Mouse (Mus musculus): ENCODE results near the gene Aup1. TPM values are rescaled to one million over a fixed set of nuclear protein-coding genes. Genes with fewer than 3 reads are reported as not detected.

Gene Aup1
- polyA plus RNA-seq, 1 experiment from 2014 or later = 148 TPM

GRCm38 (mm10) chr6:83014482-83015466 is 39.5 kb upstream of the Aup1 start:
- Histone ChIP-seq H3K27me3 (ENCODE audit: control insufficient read depth, insufficient read depth, low read length) (no peaks in the 10 kb centered on the region), H3K4me3 (ENCODE audit: low read length) (no peak overlapping the region), H3K4me1 (ENCODE audit: control insufficient read depth, insufficient read depth, low read length) (no peaks in the 10 kb centered on the region; the same call in none of the 2 replicates), H3K27ac (ENCODE audit: low read length) (no peak overlapping the region), H3K4me2 (ENCODE audit: low read depth, low read length) (no peak overlapping the region), H3K9me3 (replicated peaks; ENCODE audit: control insufficient read depth, low read length) (no peaks in the 10 kb centered on the region; the same call in 1 of the 2 replicates), H3K36me3 (ENCODE audit: control insufficient read depth, insufficient read depth) (no peaks in the 10 kb centered on the region), H3K9ac (ENCODE audit: low read length) (no peak overlapping the region)
- ATAC-seq (replicated peaks; ENCODE audit: extremely low read depth, insufficient read depth, low FRiP score) = no peak
- 47% methylated on average over 12 of the region's 12 CpGs for WGBS

- 76% methylated on average over 2 of the region's 2 CpGs for WGBS
- no peak overlapping the region for H3K9ac ChIP-seq (ENCODE audit: low read length)
- H3K36me3 ChIP-seq (ENCODE audit: control insufficient read depth, insufficient read depth) = no peaks in the 10 kb centered on the region
- no peaks in the 10 kb centered on the region; the same call in 1 of the 2 replicates for H3K9me3 ChIP-seq (replicated peaks; ENCODE audit: control insufficient read depth, low read length)
- H3K4me2 ChIP-seq (ENCODE audit: low read depth, low read length) = no peak overlapping the region
- H3K27me3 ChIP-seq (ENCODE audit: control insufficient read depth, insufficient read depth, low read length) = no peaks in the 10 kb centered on the region
- no peak overlapping the region for H3K27ac ChIP-seq (ENCODE audit: low read length)
- ATAC-seq (replicated peaks; ENCODE audit: extremely low read depth, insufficient read depth, low FRiP score) = no peak
- H3K4me3 ChIP-seq (ENCODE audit: low read length) = no peak overlapping the region
- H3K4me1 ChIP-seq (ENCODE audit: control insufficient read depth, insufficient read depth, low read length) = no peaks in the 10 kb centered on the region
These were observed 38.6 kb upstream of the Aup1 start for GRCm38 (mm10) chr6:83015749-83016148.

- no peaks in the 10 kb centered on the region for H3K27me3 ChIP-seq (ENCODE audit: control insufficient read depth, insufficient read depth, low read length)
- no peak overlapping the region for H3K4me2 ChIP-seq (ENCODE audit: low read depth, low read length)
- H3K4me3 ChIP-seq (ENCODE audit: low read length) = no peak overlapping the region
- no peaks in the 10 kb centered on the region for H3K36me3 ChIP-seq (ENCODE audit: control insufficient read depth, insufficient read depth)
- no peaks in the 10 kb centered on the region; the same call in 1 of the 2 replicates for H3K9me3 ChIP-seq (replicated peaks; ENCODE audit: control insufficient read depth, low read length)
- no peak overlapping the region for H3K9ac ChIP-seq (ENCODE audit: low read length)
- WGBS = 9% methylated on average over 3 of the region's 3 CpGs
- H3K27ac ChIP-seq (ENCODE audit: low read length) = peak overlapping the region; percentile 62
- peak; percentile 69; the same call in 1 of the 2 replicates for ATAC-seq (replicated peaks; ENCODE audit: extremely low read depth, insufficient read depth, low FRiP score)
- H3K4me1 ChIP-seq (ENCODE audit: control insufficient read depth, insufficient read depth, low read length) = no peaks in the 10 kb centered on the region
These were observed 37.1 kb upstream of the Aup1 start for GRCm38 (mm10) chr6:83017190-83017589.

- Histone ChIP-seq H3K27me3 (ENCODE audit: control insufficient read depth, insufficient read depth, low read length) (no peaks in the 10 kb centered on the region), H3K9ac (ENCODE audit: low read length) (no peak overlapping the region), H3K27ac (ENCODE audit: low read length) (no peak overlapping the region), H3K9me3 (replicated peaks; ENCODE audit: control insufficient read depth, low read length) (no peaks in the 10 kb centered on the region; the same call in 1 of the 2 replicates), H3K4me3 (ENCODE audit: low read length) (no peak overlapping the region), H3K36me3 (ENCODE audit: control insufficient read depth, insufficient read depth) (no peaks in the 10 kb centered on the region), H3K4me1 (ENCODE audit: control insufficient read depth, insufficient read depth, low read length) (no peaks in the 10 kb centered on the region), H3K4me2 (ENCODE audit: low read depth, low read length) (no peak overlapping the region)
- ATAC-seq (replicated peaks; ENCODE audit: extremely low read depth, insufficient read depth, low FRiP score) = no peak
- 77% methylated on average over 3 of the region's 3 CpGs for WGBS
These were observed 35.3 kb upstream of the Aup1 start for GRCm38 (mm10) chr6:83019044-83019443.

- 85% methylated on average over 6 of the region's 6 CpGs for WGBS
- no peak for ATAC-seq (replicated peaks; ENCODE audit: extremely low read depth, insufficient read depth, low FRiP score)
These were observed 34.2 kb upstream of the Aup1 start for GRCm38 (mm10) chr6:83020121-83020520.

GRCm38 (mm10) chr6:83020836-83021593 is 33.3 kb upstream of the Aup1 start:
- WGBS = 63% methylated on average over 4 of the region's 4 CpGs
- Histone ChIP-seq H3K9me3 (replicated peaks; ENCODE audit: control insufficient read depth, low read length) (no peaks in the 10 kb centered on the region; the same call in 1 of the 2 replicates), H3K27me3 (ENCODE audit: control insufficient read depth, insufficient read depth, low read length) (no peaks in the 10 kb centered on the region), H3K27ac (ENCODE audit: low read length) (no peak overlapping the region), H3K36me3 (ENCODE audit: control insufficient read depth, insufficient read depth) (no peaks in the 10 kb centered on the region), H3K9ac (ENCODE audit: low read length) (no peak overlapping the region), H3K4me3 (ENCODE audit: low read length) (no peak overlapping the region), H3K4me2 (ENCODE audit: low read depth, low read length) (no peak overlapping the region), H3K4me1 (ENCODE audit: control insufficient read depth, insufficient read depth, low read length) (no peaks in the 10 kb centered on the region)
- no peak for ATAC-seq (replicated peaks; ENCODE audit: extremely low read depth, insufficient read depth, low FRiP score)

More at GRCm38 (mm10) chr6:83020121-83020520, 34.2 kb upstream of the Aup1 start:
- Histone ChIP-seq H3K9me3 (replicated peaks; ENCODE audit: control insufficient read depth, low read length) (no peaks in the 10 kb centered on the region; the same call in 1 of the 2 replicates), H3K4me1 (ENCODE audit: control insufficient read depth, insufficient read depth, low read length) (no peaks in the 10 kb centered on the region), H3K27ac (ENCODE audit: low read length) (no peak overlapping the region), H3K4me3 (ENCODE audit: low read length) (no peak overlapping the region), H3K4me2 (ENCODE audit: low read depth, low read length) (no peak overlapping the region), H3K36me3 (ENCODE audit: control insufficient read depth, insufficient read depth) (no peaks in the 10 kb centered on the region), H3K27me3 (ENCODE audit: control insufficient read depth, insufficient read depth, low read length) (no peaks in the 10 kb centered on the region), H3K9ac (ENCODE audit: low read length) (no peak overlapping the region)

- Histone ChIP-seq H3K27me3 (ENCODE audit: control insufficient read depth, insufficient read depth, low read length) (no peaks in the 10 kb centered on the region), H3K27ac (ENCODE audit: low read length) (no peak overlapping the region), H3K36me3 (ENCODE audit: control insufficient read depth, insufficient read depth) (no peaks in the 10 kb centered on the region), H3K9ac (ENCODE audit: low read length) (no peak overlapping the region), H3K4me1 (ENCODE audit: control insufficient read depth, insufficient read depth, low read length) (peaks cover 7% of the 10 kb centered on the region), H3K4me2 (ENCODE audit: low read depth, low read length) (no peak overlapping the region), H3K4me3 (ENCODE audit: low read length) (no peak overlapping the region), H3K9me3 (replicated peaks; ENCODE audit: control insufficient read depth, low read length) (no peaks in the 10 kb centered on the region; the same call in 1 of the 2 replicates)
- no peak for ATAC-seq (replicated peaks; ENCODE audit: extremely low read depth, insufficient read depth, low FRiP score)
- WGBS = 81% methylated on average over 9 of the region's 9 CpGs
These were observed 31.3 kb upstream of the Aup1 start for GRCm38 (mm10) chr6:83023008-83023407.

GRCm38 (mm10) chr6:83023786-83024185 is 30.5 kb upstream of the Aup1 start:
- Histone ChIP-seq H3K4me3 (ENCODE audit: low read length) (no peak overlapping the region), H3K4me2 (ENCODE audit: low read depth, low read length) (no peak overlapping the region), H3K9me3 (replicated peaks; ENCODE audit: control insufficient read depth, low read length) (no peaks in the 10 kb centered on the region), H3K27me3 (ENCODE audit: control insufficient read depth, insufficient read depth, low read length) (peaks cover 4% of the 10 kb centered on the region; the same call in 1 of the 2 replicates), H3K36me3 (ENCODE audit: control insufficient read depth, insufficient read depth) (no peaks in the 10 kb centered on the region), H3K27ac (ENCODE audit: low read length) (no peak overlapping the region), H3K9ac (ENCODE audit: low read length) (no peak overlapping the region), H3K4me1 (ENCODE audit: control insufficient read depth, insufficient read depth, low read length) (peaks cover 7% of the 10 kb centered on the region)
- 82% methylated on average over 2 of the region's 2 CpGs for WGBS
- ATAC-seq (replicated peaks; ENCODE audit: extremely low read depth, insufficient read depth, low FRiP score) = no peak

Data from heart, embryonic 16.5 days (tissue).